Mouse (Mus musculus) right cerebral cortex, postnatal 36 days (tissue): ENCODE data around the gene Afap1l2.
A peak's percentile ranks its signal among the peaks of the same experiment; 100 is the strongest.

Experiments
- DNase-seq, 2 experiments: peaks; one replicate each; pipeline ENCODE4 v3.0.0; 2022; ENCODE audit warnings: low spot score in 2 of 2, mixed read lengths in 1 of 2

Gene Afap1l2

DNA sequence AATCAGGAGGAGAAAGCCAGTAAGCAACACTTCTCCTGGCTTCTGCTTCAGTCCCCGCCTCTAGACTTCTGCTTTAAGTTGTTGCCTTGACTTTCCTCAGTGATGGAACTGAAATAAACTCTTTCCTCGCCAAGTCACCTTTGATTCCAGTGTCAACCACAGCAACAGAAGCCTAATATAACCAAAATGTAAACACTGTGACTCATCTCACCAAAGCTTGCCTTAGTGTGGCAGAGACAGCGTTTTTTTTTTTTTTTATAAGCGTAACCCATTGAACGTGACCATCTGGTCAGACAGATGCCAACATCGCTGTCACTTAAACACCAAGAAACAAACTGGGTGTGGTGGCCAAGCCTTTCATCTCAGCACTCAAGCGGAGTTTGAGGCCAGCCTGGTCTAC lies 65.8 kb downstream of the Afap1l2 start:
- no peak for DNase-seq

DNA sequence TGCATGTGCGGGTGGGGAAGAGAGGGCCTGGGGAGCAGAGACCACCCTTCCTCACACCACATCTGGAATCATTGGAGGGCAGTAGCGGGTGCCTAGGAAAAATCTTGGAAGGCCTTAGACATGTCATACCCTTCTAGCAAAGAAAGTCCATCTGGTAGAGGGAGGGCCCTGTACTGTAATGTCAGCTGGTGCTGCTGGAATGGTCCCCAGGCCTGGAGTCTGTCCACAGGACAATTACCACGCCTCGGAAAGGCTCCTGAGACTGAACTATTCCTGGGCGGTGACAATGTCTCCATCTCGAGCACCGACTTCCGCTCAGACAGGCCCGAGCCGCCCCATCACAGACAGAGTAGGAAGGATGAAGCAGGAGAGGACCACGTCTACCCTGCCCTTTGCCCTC lies 67.5 kb downstream of the Afap1l2 start:
- DNase-seq, result no peak

DNA sequence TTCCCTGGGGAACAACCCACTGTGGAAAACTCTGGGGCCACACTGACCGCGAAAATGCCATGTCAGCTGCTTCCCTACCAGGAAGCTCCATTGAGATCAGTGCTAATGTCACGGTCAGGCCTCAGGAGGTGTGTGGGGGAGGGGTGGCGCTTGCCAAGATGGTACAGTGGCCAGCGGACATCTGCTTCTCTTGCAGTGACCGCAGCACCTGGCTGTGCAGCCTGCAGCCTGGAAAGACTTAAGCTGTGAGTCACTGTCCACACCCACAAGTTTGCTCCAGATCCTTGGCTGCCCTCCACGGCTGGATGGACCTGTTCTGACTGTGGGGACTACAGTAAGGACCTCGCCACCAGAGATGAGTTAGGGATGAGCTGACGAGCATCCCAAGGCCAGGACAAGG lies 68.2 kb downstream of the Afap1l2 start:
- DNase-seq, result no peak

DNA sequence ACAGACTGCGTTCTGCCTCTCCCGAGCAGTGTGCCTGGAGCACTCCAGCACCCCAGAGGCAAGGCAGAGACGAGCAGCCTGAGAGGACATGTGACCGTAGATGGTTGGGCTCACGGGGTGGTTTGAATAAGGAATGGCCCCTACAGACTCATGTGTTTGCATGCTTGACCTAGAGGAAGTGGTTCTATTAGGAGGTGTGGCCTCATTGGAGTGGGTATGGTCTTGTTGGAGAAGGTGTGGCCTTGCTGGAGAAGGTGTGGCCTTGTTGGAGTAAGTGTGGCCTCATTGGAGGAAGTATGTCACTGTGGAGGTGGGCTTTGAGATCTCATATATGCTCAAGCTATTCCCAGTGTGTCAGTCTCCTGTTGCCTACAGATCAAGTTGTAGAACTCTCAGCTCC lies 70.1 kb downstream of the Afap1l2 start:
- no peak for DNase-seq

DNA sequence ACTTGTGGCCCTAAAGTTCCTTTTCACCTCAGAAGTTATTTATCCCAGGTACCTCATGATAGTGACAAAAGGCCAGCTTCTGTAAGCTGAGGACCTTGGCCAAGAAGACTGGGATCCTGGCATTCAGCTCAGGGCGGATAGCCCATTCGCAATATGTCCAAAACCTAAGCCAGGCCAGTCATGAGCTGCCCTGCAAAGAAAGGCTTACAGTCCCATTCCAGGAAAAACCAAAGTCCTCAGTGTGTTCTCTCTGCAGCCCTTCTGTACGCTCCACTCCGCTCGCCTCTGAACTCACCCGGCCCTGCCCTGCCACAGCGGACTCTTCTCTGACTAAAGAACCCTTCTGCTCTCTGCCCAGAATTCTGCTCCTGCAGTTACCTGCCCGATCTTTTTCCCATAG lies 71.8 kb downstream of the Afap1l2 start:
- DNase-seq, result no peak

DNA sequence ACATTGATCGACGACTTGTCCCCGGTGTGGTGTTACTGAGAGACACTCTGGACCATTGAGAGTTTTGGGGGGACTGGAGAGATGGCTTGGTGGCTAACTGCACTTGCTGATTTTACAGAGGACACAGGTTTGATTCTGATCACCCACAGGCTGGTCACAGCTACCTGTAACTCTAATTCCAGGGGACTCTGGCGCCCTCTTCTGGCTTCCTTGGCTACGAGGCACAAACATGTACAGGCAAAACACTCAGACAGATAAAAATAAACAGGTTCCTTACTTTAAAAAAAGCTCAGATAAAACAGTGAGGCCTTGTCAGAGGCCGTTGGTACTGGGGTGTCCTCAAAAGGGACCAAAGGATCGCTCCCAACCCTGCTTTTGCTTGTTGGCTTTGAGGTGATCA lies 72.3 kb downstream of the Afap1l2 start:
- DNase-seq, result no peak

DNA sequence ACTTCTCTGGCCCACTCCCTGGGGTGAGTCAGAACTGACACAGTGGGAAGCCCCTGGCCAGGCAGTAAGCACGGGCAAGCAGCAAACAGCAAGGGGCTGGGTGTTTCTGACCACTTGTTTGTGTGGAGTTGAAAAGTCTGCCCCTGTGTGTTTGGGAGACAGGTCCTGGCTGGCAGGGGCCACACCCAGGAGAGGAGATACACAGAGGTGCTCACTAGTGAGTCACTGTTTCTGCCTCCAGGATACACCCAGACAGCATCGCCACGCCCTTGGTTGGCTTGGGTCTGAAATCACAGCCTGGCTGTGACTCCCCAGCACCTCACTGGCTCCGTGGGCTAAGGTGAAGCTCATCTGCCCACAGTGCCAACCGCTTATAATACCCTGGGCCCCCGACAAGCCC lies 72.9 kb downstream of the Afap1l2 start:
- no peak for DNase-seq

DNA sequence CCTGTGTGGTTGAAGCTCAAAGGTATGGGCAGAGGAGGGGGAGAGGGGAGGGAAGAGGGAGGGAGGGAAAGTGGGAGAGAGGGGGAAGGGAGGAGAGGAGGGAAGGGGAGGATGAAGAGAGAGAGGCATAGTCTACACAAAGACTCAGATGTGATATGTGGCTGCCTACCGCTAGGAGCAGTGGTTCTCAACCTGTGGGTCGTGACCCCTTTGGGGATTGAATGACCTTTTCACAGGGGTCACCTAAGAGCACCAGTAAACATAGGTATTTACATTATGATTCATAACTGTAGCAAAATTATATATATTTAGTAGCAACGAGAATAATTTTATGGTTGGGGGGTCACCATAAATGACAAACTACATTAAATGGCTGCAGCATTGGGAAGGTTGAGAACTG lies 74.2 kb downstream of the Afap1l2 start:
- DNase-seq, result no peak

DNA sequence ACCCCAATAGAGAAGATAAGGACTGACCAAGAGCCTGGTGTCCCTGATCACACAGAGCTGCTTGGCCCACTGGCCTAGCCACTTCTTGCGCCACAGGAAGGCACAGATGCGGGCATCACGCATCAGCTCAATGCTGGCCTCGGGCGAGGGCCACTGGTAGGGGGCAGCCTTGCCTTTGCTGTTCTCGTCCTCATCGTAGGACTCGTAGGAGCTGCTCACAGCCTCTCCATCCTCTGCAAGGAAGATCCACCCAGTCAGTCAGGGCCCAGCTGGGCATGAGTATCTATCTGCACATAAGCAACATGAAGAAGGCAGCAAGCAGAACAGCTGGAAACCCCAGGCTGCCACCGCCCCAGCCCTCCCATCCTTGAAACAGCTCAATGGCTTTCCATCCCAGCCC lies 78.0 kb downstream of the Afap1l2 start:
- DNase-seq, result no peak

DNA sequence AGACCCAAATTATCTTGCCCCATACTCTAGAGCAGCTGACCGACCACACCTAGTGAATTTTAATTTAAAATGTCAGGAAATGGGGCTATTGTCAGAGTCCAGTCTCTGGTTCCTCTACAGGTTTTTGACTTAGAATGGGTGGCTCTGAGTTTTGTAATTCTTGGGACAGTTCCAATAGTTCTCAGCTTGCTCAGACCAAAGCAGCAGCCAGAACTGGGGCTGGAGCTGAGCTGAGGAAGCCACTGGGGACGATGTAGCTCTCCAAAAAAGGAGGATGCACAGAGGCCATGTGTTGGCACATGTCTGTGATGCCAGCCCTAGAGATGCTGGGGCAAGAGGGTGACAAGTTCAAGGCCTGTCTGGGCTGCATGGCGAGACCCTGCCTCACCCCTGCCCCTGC lies 78.6 kb downstream of the Afap1l2 start:
- no peak for DNase-seq

DNA sequence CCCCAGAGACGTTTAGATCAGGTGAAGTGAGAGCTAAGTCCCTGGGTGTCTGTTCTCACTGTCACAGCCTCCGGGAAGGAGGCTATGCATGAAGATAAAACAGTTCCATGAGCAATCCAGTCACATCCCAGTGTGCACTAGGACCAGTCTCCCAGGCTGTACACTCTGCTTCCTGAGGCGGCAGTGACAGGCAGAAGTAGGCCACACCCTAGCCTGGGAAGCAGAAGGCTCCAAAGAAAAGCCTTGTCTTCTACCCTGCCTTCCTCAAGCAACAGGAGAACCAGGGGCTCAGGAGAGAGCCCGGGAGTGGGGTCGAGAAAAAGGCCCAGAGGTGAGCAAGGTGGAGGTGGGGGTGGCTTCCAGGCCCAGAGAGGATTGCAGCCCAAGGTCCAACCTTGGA lies 86.3 kb downstream of the Afap1l2 start:
- DNase-seq, result no peak

DNA sequence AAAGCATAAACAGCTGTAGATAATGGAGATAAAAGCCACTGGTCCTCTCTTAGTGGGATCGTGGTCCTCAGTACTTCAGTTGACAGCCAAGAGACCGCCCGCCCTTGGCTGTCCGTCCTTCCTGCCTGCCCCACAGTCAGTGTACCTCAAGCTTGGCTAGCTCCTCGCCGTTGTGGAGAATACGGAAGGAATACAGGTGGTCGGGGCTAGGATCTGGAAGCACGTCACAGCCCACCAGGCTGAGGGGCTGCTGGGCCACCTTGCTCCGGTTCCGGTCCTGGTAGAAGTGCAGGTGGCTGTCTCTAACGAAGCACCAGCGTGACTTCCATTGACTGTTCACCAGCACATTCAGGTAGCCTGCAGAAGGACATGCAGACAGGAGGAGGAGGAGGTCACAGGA lies 87.8 kb downstream of the Afap1l2 start:
- no peak for DNase-seq

DNA sequence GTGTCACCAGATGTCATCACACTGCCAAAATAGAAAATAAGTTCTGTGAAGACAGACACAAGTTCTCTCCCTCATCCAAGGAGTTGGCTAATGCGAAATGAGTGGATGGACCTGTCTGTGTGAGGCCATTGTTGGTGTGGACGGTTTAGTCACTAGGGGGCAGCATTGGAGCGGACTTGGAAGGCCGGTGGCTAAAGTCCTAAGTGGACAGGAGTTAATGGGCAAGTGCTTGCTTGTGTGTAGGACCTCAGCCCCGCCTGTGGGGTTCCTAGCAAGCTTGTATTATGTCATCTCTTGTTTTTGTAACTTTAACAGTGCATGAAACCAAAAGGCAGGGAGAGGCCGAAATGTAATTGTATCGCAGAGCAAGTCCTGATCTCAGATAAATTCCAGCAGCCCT lies 88.4 kb downstream of the Afap1l2 start:
- peak; percentile 64 to 65 for DNase-seq

DNA sequence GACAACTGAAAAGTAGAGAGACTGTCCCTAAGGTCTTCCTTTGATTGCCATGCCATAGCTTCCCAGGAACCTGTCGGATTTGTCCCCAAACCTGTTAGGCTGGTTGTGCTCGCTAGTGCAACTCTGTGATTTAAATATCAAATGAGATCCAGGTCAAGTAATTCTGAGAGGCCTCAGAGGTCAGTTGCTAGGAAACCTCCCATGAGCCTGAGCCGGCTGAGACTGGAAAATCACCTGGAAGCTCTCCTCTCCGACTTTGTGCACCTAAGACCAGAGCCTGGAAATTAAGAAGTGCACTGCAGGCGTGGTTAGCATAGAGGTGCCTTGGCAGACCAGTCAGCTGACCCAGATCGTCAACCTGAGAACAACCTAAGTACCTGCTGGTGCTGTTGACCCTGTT lies 92.9 kb downstream of the Afap1l2 start:
- DNase-seq, result no peak

DNA sequence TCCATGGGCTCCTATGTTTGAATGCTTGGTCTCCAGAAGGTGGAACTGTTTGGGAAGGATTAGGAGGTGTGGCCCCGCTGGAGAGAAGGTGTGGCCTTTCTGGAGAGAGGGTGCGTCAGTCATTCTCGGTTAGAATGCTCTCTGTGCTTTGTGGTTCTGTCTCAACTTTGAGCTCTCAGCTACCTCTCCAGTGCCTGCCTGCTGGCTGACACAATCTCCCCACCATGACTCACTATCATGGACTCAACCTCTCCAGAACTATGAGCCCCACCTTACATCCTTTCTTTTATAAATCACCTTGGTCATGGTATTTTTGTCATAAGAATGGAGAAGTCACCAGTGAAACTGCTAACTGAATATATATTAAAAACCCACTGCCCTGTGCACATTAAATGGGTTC lies 93.4 kb downstream of the Afap1l2 start:
- DNase-seq, result no peak

DNA sequence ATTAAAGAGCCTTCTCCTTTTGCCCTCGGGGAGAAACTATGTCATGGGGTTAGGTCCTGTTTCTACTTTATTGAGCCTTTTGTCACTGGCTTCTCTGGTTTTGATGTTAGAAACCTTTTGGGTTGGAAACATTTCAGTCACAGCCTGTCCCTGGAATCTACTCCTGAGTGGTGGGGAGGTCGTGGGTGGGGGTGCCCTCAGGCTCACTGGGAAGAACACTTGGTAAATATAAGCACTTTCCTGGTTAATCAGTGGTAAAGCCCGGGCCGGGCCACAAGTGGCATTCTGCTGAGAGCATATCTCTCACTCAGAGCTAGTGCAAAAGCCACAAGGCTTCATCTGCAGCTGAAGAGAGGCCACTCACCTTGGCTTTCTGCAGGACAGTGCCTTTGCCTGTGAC lies 94.3 kb downstream of the Afap1l2 start:
- no peak for DNase-seq

DNA sequence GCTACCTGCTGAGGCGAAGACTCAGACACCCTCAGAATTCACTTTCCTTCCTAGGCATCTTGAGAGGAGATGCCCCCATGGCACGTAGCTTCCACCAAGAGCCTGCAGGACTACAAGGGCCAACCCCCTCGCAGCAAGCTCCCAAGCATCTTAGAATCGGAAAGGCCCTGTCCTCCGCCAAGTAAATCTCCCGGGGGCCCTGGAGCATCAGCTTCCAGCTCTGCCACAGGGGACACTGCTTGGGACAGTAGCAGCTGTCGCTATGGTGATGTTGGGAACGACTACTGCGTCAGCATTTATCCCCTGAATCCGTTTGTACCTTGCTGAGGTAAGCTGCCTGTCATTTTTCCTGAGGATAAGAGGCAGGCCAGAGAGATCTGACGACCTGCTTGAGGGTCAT lies 97.5 kb downstream of the Afap1l2 start:
- DNase-seq, result no peak

DNA sequence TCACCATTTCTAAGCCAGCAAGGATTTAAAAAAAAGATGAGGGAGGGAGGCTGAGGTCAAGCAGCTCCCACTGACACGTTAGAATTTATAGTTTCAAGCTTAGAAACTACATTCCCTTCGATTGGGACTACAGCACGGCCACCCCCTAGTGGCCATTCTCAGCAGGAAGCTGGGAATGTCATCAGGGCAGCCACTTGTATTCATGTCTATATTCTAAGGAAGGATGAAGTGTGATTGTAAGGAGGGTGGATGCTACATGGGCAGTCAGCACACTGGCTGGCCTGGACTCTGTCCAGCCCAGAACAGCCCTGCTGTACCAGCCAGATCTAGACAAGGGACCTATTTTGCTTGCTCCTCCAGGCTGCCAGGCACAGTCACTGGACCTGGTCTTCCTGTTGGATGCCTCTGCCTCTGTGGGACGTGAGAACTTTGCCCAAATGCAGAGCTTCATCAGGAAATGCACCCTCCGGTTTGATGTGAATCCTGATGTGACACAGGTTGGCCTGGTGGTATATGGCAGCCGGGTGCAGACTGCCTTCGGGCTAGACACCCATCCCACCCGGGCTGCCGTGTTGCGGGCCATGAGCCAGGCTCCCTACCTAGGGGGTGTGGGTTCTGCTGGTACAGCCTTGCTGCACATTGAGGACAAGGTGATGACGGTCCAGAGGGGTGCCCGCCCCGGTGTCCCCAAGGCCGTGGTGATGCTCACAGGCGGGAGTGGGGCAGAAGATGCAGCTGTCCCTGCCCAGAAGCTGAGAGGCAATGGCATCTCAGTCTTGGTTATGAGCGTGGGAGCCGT lies 99.4 kb downstream of the Afap1l2 start:
- DNase-seq, result peak in 1 of 2 experiments; percentile 29

DNA sequence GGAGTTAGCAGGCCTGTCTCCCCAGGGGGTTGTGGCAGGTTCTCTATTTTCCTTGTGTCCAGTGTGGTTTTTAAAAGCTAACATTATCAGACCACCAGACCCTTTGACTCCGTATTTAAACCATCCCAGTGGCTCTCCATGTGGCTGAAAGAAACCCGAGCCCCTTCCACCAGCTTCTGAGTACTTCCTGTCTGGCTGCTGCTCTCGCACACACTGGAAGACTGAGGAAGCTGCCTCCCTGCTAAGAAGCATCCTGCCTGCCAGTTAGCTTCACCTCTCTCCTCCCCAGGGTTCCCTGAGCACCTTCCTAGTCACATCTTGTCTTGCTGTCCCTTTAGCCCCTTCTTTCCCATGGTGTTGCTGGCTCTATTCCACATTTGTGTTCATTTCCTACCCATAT lies 100.2 kb downstream of the Afap1l2 start:
- DNase-seq, result no peak

DNA sequence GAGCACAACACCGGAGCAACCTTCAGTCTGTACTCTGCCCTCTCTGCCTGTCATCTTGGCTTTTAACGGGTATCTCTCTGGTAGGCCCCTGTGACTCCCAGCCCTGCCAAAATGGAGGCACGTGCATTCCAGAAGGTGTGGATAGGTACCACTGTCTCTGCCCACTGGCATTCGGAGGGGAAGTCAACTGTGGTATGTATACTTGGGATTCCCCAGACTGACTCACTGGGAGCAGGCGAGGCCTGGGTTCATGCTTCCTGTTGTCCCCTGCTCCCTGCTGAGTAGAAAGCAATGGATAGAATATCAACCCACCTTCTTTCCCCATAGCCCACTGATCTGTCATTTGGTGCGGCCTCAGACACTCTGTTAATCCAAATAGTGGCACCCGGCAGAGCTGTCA lies 102.6 kb downstream of the Afap1l2 start:
- no peak for DNase-seq

DNA sequence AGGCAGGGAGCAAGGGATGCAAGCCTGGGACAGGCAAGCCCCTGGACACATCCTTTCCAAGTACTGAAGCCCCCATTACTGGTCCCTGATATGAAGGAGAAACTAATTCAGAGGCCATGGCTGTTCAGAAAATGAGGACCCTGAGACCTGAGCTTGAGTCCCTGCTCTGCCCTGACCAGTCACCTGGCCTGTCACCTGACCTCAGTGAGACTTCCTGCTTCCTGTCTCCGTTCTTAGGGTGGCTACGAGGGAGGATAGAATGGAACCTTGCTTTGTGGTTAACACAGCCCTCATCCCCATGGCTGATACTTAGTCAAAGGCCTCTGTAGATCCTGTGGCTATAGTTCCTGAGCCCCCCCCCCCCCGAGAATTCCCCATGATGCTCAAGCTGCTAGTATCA lies 103.9 kb downstream of the Afap1l2 start:
- no peak for DNase-seq

DNA sequence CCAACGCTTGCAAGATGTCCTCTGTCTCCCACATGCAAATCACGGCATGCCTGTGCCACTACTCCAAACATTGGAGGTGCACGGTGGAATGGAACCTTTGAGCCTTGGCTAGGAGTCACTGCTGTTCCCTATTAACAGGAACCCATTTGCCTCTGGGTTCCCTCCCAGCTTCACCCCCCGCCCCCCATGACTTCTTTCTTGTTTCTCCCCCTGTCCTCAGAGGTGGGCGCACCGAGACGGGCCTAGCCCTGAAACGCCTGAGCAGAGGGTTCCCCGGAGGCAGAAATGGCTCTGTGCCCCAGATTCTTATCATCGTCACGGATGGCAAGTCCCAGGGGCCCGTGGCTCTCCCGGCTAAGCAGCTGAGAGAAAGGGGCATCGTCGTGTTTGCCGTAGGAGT lies 110.4 kb downstream of the Afap1l2 start:
- no peak for DNase-seq

DNA sequence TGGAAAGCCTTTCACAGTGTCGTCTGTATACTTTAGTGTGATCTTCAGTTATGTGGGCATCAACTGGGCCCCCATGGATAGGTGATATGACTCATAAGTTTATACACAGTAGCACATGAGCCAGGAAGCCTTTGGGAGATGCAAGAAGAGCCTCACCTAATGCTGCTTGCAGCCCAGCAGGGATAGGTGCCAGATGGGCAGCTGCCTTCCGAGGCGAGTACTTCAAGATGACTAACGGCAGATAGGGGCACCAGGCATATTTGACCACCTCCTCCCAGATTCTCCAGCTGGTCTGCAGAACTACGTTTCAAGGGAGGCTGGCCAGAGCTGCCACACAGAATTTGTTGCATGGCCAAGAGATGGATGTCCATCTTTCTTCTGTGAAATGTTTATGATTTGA lies 114.7 kb downstream of the Afap1l2 start:
- DNase-seq, result no peak

DNA sequence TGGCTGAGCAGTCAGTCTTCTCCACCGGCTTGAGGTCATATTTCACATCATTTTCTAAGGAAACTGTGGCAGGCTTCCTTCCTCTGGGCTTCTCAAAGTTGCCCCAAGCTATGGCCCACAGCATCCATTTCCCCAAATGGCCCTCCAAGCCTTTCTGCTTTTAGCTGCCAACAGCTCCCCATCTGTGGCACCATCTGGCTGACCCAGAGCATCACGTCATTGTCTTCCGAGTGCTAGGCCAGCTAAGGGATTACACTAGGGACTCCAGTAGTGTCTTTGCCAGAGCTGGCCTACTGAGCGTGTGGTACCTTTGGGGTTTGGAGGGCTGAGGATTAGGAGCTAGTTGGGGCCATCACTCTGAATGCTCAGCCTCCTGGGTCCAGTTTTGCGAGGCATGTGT lies 115.4 kb downstream of the Afap1l2 start:
- DNase-seq, result no peak
